Mouse (Mus musculus) cerebellum, adult 9-10 months (tissue): ENCODE results near the gene Col17a1.

Experiments
- DNase-seq: peaks from one replicate; pipeline ENCODE4 v3.0.0; 2022

Col17a1 gene

DNA sequence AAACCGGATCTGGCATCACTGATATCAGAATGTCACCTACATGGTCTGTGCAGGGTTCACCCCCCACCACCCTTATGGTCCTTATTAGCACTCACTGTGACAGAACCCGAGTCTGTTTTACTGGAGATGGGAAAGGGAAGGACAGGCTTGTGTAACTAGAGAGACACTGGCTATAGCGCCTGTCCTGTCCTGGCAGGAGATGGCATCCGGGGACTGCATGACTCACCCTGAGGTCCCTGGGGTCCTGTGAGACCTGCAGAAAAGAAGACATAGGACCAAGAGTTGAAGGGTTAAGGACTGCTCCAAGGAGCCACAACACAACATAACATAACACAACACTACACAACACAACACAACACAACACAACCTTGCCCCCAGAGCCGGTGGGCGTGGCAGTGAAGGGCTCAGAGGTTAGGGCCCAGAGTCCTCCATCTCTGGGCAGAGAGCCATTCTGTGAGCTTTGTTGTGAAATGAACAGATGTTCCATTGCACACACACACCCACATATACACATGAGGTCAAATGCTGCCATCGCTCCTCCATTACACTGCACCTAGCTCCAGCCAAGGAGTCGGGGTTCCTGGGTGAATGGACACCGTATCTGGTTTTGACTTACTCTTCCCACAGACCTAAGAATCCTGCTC lies 32.0 kb downstream of the Col17a1 start:
- no peak for DNase-seq

DNA sequence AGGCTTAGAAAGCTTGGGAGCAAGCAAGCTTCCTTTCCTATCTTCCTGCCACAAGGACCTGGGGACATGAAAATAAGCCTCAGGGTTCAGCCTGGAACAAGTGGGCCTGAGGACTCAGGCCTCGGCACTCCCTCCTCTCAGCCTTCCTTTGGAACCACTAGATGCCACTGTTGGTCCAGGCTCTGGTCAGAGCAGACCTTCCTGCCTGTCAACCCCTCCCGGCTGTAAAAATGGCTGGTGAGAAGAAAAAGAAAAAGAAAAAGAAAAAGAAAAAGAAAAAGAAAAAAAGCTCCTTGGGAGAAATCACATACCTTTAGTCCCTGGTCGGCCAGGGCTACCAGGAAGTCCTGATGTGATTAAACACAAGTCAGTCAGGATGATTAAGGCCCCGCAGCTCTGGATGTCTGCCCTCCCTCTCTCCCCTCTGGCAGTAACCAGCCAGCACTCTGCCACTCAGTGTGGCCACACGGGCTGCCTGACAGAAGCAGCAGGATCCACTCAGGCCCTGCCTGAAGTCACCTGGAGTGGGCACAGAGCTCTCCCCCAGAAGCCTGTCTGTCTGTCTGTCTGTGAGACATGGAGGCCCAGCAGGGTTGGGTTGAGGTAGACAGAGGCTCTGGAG lies 32.9 kb downstream of the Col17a1 start:
- peak; percentile 63 for DNase-seq

DNA sequence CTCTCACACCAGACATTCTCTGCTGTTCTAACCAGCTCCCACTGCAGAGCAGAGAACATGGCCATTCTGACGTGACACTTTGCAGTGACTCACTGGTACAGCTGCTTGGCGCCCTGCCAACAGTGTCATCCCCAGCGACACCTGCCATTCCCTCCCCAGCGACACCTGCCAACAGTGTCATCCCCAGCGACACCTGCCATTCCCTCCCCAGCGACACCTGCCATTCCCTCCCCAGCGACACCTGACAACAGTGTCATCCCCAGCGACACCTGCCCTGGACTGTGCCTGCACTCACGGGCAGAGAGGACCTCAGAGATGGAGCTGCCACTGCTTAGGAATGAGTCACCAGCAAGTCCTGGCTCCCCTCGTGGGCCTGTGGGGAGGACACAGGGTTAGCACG lies 37.0 kb downstream of the Col17a1 start:
- DNase-seq = peak; percentile 25

DNA sequence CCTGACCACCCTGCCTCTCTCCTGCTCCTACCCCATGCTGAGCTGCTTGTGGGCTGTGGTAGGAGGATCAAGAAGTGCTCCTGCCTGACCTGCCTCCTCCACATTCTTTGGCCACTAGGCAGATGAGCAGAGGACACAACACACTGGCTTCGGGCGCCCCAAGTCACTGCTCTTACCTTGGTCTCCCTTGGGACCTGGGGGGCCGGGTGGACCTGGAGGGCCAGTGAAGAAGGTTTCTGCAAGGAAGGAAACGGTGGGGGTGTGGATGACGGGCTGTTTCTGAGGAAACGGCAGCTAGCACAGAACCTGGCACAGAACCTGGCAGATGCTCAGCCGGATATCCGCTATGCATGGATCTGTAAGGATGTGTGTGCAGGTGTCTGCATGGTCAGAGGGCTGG lies 38.7 kb downstream of the Col17a1 start:
- no peak for DNase-seq

DNA sequence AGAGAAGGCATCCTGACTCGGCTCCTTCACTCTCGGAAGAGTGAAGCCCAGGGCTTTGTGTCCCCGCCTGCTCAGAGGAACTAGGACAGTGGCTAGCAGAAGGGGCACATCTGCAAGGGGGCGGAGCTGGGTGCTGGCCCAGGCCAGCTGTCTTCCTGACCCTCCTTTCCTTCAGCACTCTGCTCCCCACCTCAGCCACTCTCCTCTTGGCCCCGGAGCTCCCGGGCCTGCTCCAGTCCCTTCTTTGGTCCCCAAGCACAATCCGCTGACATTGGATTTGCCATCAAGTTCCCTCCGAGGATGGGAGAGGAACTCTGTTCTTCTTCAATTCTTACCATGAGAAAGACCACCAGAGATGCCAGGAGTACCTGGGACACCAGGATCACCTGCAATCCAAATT lies 39.6 kb downstream of the Col17a1 start:
- DNase-seq = no peak

DNA sequence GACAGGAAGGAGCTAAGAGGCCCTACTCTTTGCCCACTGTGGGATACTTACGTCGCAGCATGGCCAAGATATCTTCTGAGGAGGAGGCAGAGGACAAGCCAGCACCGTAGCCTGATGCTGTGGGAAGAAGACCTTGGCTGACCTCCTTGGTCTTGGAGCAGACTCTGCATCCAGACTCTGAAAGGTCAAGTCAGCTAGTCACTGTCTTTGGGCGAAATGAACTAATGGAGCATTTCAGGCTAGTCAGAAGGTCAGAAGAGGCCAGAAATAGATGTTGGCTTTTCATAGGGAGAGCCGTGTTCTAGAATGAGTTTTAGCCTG lies 40.8 kb downstream of the Col17a1 start:
- DNase-seq = no peak

DNA sequence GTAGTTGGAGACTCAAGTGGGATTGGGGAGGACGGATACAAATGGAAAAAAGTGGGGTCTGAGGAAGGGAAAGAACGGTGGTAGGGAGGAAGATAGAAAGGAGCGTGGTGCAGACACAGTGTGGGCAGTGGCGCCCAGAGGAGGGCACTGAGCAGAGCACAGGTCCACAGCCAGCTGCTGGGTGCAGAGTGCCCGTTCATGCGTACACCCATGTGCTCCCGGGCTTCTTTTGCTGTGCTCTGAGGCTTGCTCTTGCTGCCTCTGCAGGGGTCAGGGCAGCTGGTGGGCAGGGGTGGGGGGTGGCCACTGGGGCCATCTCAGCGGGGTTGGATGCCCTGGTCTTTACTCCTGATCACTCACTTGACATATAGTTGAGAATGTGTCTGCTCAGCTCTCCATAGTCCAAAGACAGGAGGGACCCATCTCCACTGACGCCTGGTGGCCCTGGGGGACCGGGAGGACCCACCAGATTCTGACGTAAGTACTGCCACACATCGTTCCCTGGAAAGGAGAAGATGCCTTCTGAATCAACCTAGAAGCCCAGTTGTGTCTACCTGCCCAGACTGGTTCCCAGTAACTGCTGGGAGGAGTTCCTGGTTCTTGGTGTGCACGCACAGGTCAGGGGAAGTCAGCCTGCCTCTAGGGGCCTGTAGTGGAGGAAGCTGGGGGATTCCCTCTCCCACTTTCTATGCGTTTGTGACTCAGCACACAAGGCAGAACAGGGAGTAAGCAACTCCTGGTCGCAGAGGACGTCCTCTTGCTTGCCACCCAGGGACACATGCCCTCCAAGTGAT lies 41.3 kb downstream of the Col17a1 start:
- no peak for DNase-seq

DNA sequence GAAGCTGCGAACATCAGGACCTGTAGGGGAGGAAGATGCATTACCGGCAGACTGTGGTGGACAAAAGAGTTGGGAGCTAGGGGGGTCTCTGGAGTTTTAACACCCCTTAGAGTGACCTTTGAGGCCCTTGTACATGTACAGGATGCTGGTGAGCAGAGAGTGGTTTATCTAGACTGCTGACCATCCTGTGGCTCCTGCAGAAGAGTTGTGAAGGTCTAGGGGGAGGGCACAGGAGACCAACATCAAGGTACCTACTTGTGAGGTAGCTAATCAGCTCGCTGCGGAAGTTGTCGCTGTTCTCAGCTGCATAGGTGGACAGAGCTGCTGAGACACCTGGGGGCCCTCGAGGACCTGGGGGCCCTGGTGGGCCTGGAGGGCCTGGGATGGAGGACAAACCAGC lies 42.8 kb downstream of the Col17a1 start:
- DNase-seq = no peak

DNA sequence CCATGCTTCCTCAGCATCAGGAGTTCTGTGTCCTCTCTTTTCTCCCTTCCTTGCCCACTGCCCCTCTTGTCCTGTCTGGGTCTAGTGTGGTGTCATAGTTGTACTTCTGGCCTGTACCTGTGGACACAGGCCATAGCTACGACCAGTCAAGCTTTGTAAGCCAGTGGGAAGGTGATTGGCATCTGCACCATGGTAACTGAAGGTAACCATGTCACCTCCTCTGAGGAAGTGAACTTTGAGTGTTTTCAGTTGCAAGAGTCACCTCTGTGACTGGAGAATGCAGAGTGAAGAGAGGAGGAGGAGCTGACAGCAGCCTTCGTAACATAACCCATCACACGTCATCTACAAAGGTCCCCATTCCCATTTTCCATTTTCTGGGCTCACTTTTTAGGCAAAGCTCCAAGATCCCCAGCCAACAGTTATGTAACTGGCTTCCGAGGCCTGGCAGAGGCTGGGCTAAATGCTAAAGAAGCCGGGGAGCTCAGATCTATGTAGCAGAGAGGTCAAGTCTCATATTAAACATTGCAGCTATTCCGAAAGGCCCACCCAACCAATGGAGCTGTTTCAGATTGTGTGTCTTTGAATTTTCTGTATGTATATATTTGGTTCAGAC lies 45.3 kb downstream of the Col17a1 start:
- peak; percentile 46 for DNase-seq

DNA sequence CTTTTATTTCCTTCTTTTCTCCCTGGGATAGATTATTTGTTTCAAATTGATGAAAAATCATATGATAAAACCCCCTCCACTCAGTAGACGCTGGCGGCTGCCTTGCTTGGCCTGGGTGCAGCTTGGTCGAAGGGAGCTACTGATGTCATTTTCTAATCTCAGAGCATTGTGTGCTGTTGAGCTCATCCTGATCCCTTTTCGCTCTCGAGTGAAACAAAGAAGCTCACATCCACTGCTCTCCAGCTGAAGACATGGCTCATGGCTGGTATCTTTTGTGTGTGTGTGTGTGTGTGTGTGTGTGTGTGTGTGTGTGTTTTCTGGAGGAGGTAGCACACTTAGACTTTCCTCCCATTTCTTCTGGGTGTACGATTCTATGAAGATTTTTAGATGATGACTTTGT lies 46.3 kb downstream of the Col17a1 start:
- DNase-seq = peak; percentile 20

DNA sequence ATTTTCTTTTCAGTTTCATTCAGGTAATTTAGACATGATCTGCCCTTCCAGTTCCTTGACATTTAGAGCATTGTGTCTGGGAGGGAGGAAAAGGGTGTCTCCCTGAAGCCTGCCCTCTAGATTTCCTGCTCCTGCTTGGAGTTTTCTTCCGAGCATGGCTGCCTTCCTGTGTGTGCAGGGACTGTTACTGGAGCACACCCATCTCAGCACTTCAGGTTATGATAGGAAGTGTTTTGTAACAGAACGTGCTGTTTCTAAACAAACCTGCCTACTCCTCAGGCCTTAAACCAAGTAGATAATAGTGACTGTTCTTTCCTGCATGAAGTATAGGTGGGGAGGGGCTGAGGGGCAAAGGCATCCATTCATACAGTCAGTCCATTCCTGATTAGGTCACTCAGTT lies 48.0 kb downstream of the Col17a1 start:
- DNase-seq = no peak

DNA sequence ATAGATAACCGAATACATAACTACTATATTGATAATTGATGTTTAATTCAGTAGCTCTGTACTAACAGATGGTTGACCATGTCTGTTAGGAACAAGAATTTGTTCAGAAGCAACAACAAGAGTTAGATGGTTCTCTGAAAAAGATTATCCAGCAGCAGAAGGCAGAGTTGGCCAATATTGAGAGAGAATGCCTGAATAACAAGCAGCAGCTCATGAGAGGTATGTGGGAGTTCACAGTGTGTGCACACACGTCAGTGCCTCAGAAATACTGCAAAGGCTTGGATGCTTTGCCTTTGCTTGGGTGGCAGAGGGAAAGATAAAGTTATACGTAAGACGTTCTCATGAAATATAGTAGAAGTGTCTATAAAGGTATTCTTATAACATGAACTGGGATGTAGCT lies 56.5 kb downstream of the Col17a1 start:
- no peak for DNase-seq

DNA sequence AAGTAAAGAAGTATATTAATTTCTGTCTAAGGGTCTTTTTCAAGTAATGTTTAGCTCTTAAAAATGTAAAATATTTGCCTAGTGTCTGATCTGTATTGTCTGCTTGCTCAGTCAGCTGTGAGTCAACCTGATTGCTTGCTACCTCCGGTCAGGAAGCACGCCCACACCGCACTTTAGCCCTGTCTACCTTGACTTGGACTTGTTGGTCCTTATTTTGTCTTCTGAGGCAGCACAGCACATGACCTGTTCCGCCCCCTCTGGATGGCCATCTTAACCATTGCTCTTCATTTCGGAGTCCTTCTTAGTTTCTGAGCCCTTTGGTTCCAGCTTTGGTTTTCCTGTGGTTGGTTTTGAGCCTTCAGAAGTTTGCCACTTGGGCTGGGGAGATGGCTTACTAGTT lies 60.1 kb downstream of the Col17a1 start:
- no peak for DNase-seq

DNA sequence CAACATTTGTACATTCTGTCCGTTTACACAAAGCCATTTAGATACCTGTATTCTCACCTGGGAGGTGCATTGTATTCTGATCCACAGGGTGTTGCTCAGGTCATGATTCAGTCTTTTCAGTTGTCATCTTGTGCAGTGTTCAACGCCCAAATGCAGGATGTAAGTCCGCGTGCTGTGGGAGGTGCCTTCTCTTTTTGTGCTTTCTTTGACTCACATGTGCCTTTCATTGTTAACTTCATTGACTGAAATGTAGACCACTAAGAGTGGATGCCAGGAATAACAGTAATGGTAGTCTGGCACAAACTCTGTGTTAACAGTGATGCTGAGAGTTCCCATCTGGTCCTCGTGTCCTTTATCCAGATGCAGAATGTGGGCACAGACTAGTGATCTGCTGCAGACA lies 61.5 kb downstream of the Col17a1 start:
- DNase-seq = no peak

DNA sequence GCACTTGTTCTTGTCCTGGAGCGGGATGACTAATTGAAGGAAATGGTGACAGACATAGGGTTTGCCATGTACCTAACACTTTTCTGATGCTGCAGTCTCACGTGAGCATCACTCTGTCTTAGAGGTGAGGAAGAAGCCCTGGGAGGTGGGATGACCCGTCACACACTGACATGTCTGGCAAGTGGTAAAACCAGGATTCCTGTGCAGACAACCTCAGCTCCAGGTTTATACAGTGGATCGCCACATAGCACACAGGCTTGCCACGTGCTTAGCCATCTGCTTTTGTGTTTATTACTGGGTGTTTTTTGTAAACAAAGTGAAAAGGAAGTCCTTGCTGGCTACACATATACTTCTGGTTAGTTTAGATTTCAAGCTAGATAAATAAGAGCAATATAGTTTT lies 62.8 kb downstream of the Col17a1 start:
- DNase-seq = no peak

DNA sequence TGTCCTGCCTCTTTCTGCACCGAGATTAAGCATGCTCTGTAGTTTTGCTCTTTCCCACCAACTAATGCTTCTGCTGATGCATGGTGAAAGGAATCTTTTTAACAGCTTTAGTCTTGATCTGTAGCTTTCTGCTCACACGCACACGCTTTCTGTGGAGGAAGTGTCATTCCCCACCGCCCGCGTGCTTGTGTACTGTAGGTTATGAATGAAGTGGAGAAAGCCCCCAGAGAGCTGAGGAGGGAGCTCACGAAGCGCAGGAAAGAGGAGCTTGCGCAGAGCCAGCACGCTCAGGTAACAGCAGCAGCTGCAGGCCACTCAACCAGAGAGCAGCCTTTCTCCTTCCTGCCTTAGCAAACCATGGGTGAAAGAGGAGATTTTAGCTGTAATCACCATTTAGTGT lies 64.4 kb downstream of the Col17a1 start:
- DNase-seq = no peak

DNA sequence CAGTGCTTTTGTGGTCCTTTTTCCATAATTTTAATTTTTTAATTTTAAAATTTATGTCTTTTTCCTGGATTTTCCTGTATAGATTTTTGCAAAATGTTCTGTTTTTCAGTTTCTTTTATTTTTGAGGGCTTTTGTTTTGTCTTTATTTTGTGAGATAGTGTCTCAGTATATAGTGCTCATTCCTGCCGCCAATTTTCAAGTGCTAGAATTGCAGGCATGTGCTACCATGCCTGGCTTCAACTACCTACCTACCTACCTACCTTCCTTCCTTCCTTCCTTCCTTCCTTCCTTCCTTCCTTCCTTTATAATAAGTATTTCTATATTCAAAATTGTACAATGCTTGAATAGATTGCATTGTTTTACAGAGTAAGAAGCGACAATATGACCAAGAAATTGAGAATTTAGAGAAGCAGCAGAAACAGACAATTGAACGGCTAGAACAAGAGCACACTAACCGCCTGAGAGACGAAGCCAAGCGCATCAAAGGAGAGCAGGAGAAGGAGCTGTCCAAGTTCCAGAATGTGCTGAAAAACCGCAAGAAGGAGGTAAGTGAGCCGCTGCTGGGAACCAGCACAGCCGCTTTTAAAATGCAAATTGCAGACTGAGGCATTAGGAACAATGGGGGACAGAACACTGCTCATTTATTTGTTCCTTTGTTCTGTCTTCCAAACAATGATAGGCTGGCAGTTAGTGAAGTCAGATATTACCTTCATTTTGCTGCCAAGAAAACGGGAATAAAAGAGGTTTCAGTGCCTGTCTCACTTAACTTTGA lies 66.8 kb downstream of the Col17a1 start:
- no peak for DNase-seq

DNA sequence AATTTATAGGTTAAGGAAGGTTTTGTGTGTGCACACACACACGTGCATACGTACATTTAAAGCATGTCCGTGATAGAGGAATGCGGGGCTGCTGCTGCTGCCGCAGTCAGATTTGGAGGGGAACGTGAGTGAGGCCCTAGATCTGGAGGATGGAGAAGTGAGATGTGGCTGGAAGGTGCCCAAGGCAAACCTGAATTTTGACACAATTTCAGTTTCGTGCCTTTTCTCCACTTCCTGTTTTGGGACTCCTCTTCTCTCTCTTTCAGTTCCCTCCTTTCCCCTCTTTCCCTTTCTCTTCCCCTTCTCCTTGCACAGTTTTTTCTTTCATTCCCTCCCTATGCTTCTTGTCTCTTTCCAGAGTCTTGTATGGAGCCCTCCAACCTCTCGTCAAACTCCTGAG lies 70.4 kb downstream of the Col17a1 start:
- no peak for DNase-seq

DNA sequence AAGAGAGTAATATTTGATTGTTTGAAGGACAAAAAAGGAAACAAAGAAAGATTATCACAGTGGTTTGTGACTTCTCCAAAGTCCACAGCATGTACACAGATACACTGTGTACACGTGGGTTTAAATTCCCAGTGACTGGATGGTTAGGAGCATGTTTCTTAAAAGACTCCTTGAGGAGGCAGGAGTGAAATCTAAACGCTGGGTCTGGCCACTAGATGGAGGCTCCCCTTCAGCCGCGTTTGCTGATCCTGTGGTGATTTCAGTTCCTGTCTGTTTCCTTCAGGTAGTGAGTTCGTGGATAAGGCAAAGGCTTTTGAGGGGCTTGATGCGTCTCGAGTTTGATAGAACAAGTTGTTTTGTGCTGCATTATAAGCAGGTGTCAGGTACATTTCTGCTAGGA lies 78.5 kb downstream of the Col17a1 start:
- no peak for DNase-seq

DNA sequence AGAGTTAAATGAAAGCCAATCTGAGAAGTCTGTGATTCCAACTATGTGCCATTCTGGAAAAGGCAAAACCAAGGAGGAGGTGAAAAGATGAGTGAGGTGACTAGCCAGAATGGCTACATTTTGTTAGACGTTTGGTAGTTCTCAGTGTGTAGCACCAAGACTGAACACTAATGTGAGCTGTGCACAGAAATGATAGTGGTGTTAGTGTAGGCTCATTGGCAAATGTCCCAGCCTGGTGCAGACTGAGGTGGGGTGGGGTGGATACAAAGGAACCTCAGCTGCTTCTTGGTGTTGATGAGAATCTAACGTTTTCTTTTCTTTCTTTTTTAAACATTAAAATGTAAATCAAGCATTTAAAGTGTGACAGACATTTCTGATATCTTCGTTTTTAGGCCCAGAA lies 83.4 kb downstream of the Col17a1 start:
- DNase-seq = no peak
